Mouse (Mus musculus): ENCODE results near the gene Aadat. TPM values are rescaled to one million over a fixed set of nuclear protein-coding genes. Genes with fewer than 3 reads are reported as not detected.
"Not testable (repeated sequence)": the region's sequence is repeated elsewhere in the genome, so short reads cannot be mapped to it uniquely, and the experiment has no call there.

Gene Aadat
- polyA plus RNA-seq, 1 experiment from 2014 or later, result 0.69 TPM

- Histone ChIP-seq H3K27ac (ENCODE audit: low read length) (no peak overlapping the region), H3K27me3 (ENCODE audit: control insufficient read depth, insufficient read depth, low read length) (no peaks in the 10 kb centered on the region), H3K4me1 (ENCODE audit: control insufficient read depth, insufficient read depth, low read length) (no peaks in the 10 kb centered on the region), H3K36me3 (ENCODE audit: control insufficient read depth, insufficient read depth, low read length) (no peaks in the 10 kb centered on the region), H3K4me2 (replicated peaks; ENCODE audit: low read depth, low read length) (no peak overlapping the region), H3K9ac (replicated peaks; ENCODE audit: low read depth, low read length) (no peak overlapping the region), H3K4me3 (ENCODE audit: low read depth, low read length) (no peak overlapping the region), H3K9me3 (ENCODE audit: control insufficient read depth, low read depth, low read length) (no peaks in the 10 kb centered on the region)
- no peak for ATAC-seq (ENCODE audit: insufficient number of reproducible peaks, insufficient read depth, low FRiP score, low read depth)
These were observed 12.6 kb downstream of the Aadat start for GRCm38 (mm10) chr8:60518286-60518685.

- no peak for ATAC-seq (ENCODE audit: insufficient number of reproducible peaks, insufficient read depth, low FRiP score, low read depth)
- 64% methylated on average over 2 of the region's 2 CpGs for WGBS
- no peaks in the 10 kb centered on the region for H3K4me1 ChIP-seq (ENCODE audit: control insufficient read depth, insufficient read depth, low read length)
These were observed 29.2 kb downstream of the Aadat start for GRCm38 (mm10) chr8:60534945-60535344.

GRCm38 (mm10) chr8:60566783-60567182 is 61.1 kb downstream of the Aadat start:
- Histone ChIP-seq H3K36me3 (ENCODE audit: control insufficient read depth, insufficient read depth, low read length) (no peaks in the 10 kb centered on the region), H3K27ac (ENCODE audit: low read length) (no peak overlapping the region), H3K9ac (replicated peaks; ENCODE audit: low read depth, low read length) (no peak overlapping the region), H3K27me3 (ENCODE audit: control insufficient read depth, insufficient read depth, low read length) (no peaks in the 10 kb centered on the region), H3K9me3 (ENCODE audit: control insufficient read depth, low read depth, low read length) (no peaks in the 10 kb centered on the region), H3K4me3 (ENCODE audit: low read depth, low read length) (no peak overlapping the region), H3K4me1 (ENCODE audit: control insufficient read depth, insufficient read depth, low read length) (no peaks in the 10 kb centered on the region), H3K4me2 (replicated peaks; ENCODE audit: low read depth, low read length) (no peak overlapping the region)
- WGBS, result 69% methylated on average over 3 of the region's 3 CpGs
- no peak for ATAC-seq (ENCODE audit: insufficient number of reproducible peaks, insufficient read depth, low FRiP score, low read depth)

More at GRCm38 (mm10) chr8:60534945-60535344, 29.2 kb downstream of the Aadat start:
- Histone ChIP-seq H3K9me3 (ENCODE audit: control insufficient read depth, low read depth, low read length) (no peaks in the 10 kb centered on the region), H3K9ac (replicated peaks; ENCODE audit: low read depth, low read length) (no peak overlapping the region), H3K4me3 (ENCODE audit: low read depth, low read length) (no peak overlapping the region), H3K36me3 (ENCODE audit: control insufficient read depth, insufficient read depth, low read length) (no peaks in the 10 kb centered on the region), H3K27me3 (ENCODE audit: control insufficient read depth, insufficient read depth, low read length) (no peaks in the 10 kb centered on the region), H3K4me2 (replicated peaks; ENCODE audit: low read depth, low read length) (no peak overlapping the region), H3K27ac (ENCODE audit: low read length) (no peak overlapping the region)

GRCm38 (mm10) chr8:60577231-60577630 is 71.5 kb downstream of the Aadat start:
- ATAC-seq (ENCODE audit: insufficient number of reproducible peaks, insufficient read depth, low FRiP score, low read depth), result no peak
- no peaks in the 10 kb centered on the region for H3K36me3 ChIP-seq (ENCODE audit: control insufficient read depth, insufficient read depth, low read length)
- no peak overlapping the region for H3K4me2 ChIP-seq (replicated peaks; ENCODE audit: low read depth, low read length)
- no peak overlapping the region for H3K9ac ChIP-seq (replicated peaks; ENCODE audit: low read depth, low read length)
- H3K27ac ChIP-seq (ENCODE audit: low read length), result no peak overlapping the region
- H3K27me3 ChIP-seq (ENCODE audit: control insufficient read depth, insufficient read depth, low read length), result no peaks in the 10 kb centered on the region
- no peaks in the 10 kb centered on the region for H3K4me1 ChIP-seq (ENCODE audit: control insufficient read depth, insufficient read depth, low read length)
- H3K9me3 ChIP-seq (ENCODE audit: control insufficient read depth, low read depth, low read length), result no peaks in the 10 kb centered on the region
- WGBS, result 78% methylated on average over 1 of the region's 1 CpGs
- H3K4me3 ChIP-seq (ENCODE audit: low read depth, low read length), result no peak overlapping the region

- no peak overlapping the region for H3K9ac ChIP-seq (replicated peaks; ENCODE audit: low read depth, low read length)
- 81% methylated on average over 2 of the region's 2 CpGs for WGBS
- no peak for ATAC-seq (ENCODE audit: insufficient number of reproducible peaks, insufficient read depth, low FRiP score, low read depth)
These were observed 77.6 kb downstream of the Aadat start for GRCm38 (mm10) chr8:60583369-60583768.

GRCm38 (mm10) chr8:60591352-60592105 is 85.8 kb downstream of the Aadat start:
- 82% methylated on average over 28 of the region's 29 CpGs for WGBS
- H3K9me3 ChIP-seq (ENCODE audit: control insufficient read depth, low read depth, low read length); H3K4me3 ChIP-seq (ENCODE audit: low read depth, low read length); H3K36me3 ChIP-seq (ENCODE audit: control insufficient read depth, insufficient read depth, low read length); ATAC-seq (ENCODE audit: insufficient number of reproducible peaks, insufficient read depth, low FRiP score, low read depth); H3K27ac ChIP-seq (ENCODE audit: low read length); H3K27me3 ChIP-seq (ENCODE audit: control insufficient read depth, insufficient read depth, low read length); H3K9ac ChIP-seq (replicated peaks; ENCODE audit: low read depth, low read length); H3K4me1 ChIP-seq (ENCODE audit: control insufficient read depth, insufficient read depth, low read length); H3K4me2 ChIP-seq (replicated peaks; ENCODE audit: low read depth, low read length): not testable (repeated sequence)

More at GRCm38 (mm10) chr8:60583369-60583768, 77.6 kb downstream of the Aadat start:
- Histone ChIP-seq H3K36me3 (ENCODE audit: control insufficient read depth, insufficient read depth, low read length) (no peaks in the 10 kb centered on the region), H3K4me3 (ENCODE audit: low read depth, low read length) (no peak overlapping the region), H3K9me3 (ENCODE audit: control insufficient read depth, low read depth, low read length) (no peaks in the 10 kb centered on the region), H3K4me1 (ENCODE audit: control insufficient read depth, insufficient read depth, low read length) (no peaks in the 10 kb centered on the region), H3K27ac (ENCODE audit: low read length) (no peak overlapping the region), H3K27me3 (ENCODE audit: control insufficient read depth, insufficient read depth, low read length) (no peaks in the 10 kb centered on the region), H3K4me2 (replicated peaks; ENCODE audit: low read depth, low read length) (no peak overlapping the region)

- no peak overlapping the region for H3K27ac ChIP-seq (ENCODE audit: low read length)
- no peak overlapping the region for H3K4me2 ChIP-seq (replicated peaks; ENCODE audit: low read depth, low read length)
- H3K36me3 ChIP-seq (ENCODE audit: control insufficient read depth, insufficient read depth, low read length), result no peaks in the 10 kb centered on the region
- H3K9ac ChIP-seq (replicated peaks; ENCODE audit: low read depth, low read length), result no peak overlapping the region
- no peaks in the 10 kb centered on the region for H3K27me3 ChIP-seq (ENCODE audit: control insufficient read depth, insufficient read depth, low read length)
- no peaks in the 10 kb centered on the region for H3K4me1 ChIP-seq (ENCODE audit: control insufficient read depth, insufficient read depth, low read length)
- no peaks in the 10 kb centered on the region for H3K9me3 ChIP-seq (ENCODE audit: control insufficient read depth, low read depth, low read length)
- no peak for ATAC-seq (ENCODE audit: insufficient number of reproducible peaks, insufficient read depth, low FRiP score, low read depth)
- H3K4me3 ChIP-seq (ENCODE audit: low read depth, low read length), result no peak overlapping the region
- WGBS, result 69% methylated on average over 3 of the region's 3 CpGs
These were observed 89.0 kb downstream of the Aadat start for GRCm38 (mm10) chr8:60594761-60595160.
